Mouse (Mus musculus): ENCODE data around the gene Fancg.

Gene Fancg

DNA sequence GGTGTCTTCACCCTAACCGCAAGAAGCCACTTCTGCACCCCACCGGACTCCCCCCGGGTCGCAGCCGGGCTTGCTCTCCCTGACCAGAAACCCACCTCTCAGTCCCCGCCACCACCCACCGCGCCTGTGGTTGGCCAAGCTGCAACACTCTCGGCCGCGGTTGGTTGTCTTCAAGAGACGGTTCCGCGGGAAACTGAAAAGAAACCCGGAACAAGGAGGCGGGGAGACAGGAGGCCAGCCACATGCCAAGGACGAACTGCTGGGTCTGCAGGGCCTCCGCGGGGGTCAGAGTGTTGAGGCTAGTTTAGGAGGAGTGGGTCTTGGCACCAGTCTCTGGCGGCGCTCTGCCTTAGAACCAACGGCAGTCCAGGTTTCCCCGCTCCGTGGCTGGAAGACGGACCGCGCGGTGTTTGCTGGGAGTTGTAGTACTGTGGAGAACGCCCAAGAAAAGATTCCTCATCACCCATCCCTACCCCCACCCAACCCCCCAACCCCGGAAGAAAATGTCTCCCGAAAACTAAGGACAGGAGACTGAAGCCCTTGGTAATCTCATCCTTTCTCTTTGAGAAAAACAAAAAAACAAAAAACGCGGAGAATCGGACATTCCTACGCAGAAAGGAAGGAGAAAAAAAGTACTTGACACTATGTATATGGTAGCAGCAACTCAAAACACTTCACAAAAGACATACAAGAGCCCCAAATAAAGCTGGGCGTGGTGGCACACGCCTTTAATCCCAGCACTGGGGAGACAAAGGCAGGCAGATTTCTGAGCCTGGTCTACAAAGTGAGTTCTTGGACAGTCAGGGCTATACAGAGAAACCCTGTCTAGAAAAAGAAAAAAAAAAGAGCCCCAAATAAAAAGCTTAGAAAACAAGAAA lies at the start of gene Fancg:
TSS of gene Fancg (minus strand) at position 346 of the 878 bp plus-strand sequence.
- peak; percentile 53 for DNase-seq (ENCODE audit: low read depth, low spot score)

DNA sequence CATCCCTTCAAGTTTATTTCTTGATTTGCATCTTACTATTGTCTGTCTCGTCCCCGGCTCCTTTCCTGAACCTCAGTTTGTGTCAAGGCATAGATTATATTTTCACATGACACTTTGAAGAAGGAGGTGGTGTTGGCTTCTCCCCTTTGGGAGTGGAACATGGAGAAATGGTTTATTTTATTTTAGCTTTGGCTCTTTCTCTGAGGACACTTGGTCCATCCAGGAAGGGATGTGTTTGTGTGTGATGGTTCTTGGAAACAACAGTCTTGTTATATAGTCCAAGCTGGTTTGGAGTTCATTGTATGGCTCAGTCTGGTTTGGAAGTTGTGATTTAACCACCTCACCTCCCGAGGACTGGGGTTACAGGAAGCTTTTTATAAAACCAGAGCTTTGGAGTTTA lies 49.4 kb upstream of the Fancg start:
- no peak for DNase-seq (ENCODE audit: low read depth, low spot score)

DNA sequence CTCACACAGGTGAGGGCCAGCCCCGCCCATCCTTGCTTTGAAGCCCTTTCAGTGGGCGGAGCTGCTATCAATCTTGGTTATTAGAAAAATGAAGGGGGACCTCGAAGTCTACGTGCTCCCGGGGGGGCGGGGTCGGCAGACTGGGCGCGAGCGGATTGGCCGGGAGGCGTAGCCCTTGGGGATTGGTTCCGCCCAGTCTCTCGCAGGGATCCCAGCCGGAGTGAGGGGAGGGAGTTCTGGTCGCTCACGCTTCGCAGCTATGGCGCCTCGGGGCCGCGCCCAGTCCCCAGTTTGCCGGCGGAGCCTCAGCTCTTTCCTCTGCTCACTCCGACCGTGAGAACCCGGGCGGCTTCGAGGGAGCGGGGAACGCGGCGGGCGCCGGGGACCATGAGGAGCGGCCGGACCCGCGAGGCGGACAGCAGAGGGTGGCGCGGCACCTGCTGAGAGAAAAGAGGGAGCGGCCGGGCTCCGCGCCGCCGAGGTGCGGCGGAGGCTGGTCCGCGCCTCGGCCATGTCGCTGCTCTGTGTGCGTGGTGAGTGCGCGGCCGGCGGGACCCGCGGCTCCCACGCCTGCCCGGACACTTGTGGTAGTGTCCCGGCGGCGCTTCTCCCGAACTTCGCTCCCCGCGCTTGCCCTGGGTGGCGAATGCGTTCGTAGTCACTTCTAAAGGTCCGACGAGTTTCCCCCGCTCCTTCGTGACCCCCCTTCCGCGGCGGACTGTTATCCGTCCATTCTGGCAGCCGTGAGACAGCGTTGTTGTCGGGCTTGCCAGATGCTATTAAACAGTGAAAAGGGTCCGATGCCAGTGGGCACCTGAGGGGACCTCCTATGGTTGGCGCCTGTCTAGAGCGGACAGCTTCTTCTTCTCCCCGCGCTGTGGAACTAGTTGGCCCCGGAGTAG lies 48.7 kb upstream of the Fancg start, which contains the start of gene Unc13b:
TSS of gene Unc13b (plus strand) at position 201 of the 902 bp plus-strand sequence.
- DNase-seq (ENCODE audit: low read depth, low spot score), result peak; percentile 87

DNA sequence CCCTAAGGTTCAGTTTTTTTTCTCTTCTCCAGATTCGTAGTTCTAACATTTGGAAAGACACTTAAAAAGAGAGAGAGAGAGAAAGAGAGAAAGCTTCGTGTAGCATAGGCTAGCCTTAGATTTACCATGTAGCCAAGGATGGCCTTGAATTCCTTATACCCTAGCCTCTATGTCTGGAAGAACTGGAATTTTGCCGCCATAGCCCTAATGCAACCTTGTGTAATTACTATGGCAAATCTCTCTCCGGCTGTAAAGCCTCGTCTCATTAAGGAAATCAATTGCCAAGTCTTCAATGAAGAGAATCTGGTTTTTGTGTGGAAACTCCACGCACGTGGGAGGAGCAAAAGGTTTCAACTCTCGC lies 48.1 kb upstream of the Fancg start:
- no peak for DNase-seq (ENCODE audit: low read depth, low spot score)

DNA sequence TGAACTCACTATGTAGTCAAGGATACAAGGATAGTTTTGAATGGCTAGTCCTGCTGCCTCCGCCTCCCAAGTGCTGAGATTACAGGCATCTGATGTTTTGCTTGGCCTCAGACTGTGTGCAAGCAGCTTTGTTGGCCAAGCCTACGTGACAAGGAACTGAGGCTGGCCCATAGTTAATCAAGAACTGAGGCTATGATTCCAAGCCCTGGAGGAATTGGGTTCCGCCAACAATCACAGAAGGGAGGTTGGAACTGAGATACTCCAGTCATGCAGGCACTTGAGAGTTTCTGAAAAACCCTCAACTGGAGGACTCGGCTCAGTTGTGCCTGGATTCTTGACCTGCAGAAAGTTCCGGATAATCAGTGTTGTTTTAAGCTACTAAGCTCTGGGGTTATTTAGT lies 47.3 kb upstream of the Fancg start:
- no peak for DNase-seq (ENCODE audit: low read depth, low spot score)

DNA sequence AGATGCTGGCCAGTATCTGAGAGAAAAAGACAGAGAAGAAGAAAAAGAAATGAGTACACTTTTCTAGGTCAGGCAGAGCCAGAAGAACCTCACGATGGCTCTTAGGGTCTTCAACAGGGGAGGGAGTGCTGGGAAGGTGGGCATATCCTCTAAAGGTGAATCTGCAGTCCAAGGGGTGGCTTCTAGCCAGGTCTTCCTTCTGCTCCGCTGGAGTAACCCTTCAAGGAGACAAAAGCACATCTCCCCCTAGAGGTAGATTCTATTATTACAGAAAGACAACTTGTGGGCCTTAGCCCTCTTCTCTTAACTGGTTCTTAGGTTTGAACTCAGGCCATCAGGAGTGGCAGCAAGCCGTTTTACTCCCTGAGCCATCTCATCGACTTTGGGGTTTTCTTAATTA lies 42.3 kb upstream of the Fancg start:
- no peak for DNase-seq (ENCODE audit: low read depth, low spot score)

DNA sequence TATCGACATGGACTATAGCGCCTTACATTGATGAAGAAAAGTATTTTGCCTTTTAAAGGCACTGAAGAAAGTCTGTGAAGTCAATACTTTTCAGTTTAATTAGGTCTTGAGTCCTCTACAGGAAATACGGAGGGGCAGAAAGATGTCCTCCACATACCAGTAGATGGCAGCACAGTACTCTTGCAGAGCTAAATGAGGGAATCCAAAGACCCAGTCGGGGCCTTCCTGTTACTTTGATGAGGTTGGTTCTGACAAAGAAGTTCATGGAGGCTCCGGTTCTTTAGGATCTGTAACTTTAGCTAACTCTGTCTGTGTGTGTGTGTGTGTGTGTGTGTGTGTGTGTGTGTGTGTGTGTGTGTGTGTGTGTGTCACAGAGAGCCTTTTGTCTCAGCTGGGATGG lies 36.9 kb upstream of the Fancg start:
- no peak for DNase-seq (ENCODE audit: low read depth, low spot score)

DNA sequence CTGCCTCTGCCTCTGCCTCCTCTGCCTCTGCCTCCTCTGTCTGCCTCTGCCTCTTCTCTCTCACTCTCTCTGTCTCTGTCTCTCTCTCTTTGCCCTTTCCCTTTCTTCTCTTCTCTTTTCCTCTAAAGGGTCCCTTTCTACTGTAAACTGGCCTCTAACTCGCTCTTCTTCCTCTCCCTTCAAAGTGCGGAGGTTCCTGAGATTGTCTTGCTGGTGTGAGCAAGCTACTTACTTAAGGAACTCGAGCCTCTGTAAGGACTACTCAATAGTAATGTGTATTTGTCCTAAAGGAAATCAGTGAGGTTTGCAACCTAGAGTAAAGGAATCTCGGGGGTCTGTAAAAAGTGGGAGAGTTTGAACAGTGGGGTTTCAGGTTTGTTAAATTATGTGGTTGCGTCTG lies 36.3 kb upstream of the Fancg start:
- DNase-seq (ENCODE audit: low read depth, low spot score), result no peak

DNA sequence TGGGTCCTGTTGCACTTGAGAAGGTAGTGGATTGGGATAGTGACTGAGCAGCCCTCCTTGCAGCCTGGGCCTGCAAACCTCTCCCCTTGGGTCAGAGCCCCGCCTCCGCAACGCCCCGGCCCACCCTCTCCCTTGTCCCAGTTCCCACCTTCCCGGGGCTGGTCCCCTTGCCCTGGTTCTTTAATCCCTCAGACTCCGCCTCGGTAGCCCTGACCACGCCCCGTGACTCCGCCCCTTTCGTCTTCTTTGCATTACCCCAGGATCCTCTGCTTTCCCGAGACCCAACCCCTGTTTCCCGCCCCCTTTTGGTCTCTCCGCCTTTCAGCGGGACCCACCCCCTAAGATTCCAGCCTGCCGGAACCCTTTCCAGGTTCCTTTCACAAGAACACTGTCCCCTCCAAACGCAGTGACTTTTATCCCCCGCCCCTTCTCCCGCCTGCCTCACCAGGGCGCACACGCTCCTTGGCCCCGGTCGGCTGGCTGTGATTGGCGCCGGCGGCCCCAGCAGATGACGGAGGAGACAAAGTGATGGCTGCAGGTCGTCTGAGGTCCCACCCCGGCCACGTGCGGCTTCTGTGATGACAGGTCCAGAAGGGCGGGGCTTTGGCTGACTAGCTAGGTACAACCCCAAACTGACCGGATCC lies 35.5 kb upstream of the Fancg start, which contains the start of gene Fam214b:
TSS of gene Fam214b (minus strand) at position 562 of the 644 bp plus-strand sequence.
- DNase-seq (ENCODE audit: low read depth, low spot score), result peak; percentile 98

DNA sequence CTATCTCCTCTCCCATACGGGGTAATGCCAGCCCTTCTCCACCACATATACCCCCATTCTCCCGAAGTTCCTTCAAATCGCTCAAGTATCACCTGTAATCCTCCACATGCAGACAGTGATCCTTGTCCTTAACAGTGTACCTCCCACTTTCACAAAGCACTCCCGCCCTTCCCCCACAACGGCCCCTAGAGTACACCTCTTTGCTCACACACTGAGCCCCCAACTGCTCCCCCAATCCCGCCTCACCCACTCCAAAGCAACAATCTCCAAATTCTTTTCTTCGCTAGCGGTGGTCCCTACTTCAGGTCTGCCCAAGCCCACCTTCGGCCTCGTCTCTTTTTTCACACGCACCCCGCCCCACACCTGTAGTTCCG lies 35.0 kb upstream of the Fancg start:
- no peak for DNase-seq (ENCODE audit: low read depth, low spot score)

DNA sequence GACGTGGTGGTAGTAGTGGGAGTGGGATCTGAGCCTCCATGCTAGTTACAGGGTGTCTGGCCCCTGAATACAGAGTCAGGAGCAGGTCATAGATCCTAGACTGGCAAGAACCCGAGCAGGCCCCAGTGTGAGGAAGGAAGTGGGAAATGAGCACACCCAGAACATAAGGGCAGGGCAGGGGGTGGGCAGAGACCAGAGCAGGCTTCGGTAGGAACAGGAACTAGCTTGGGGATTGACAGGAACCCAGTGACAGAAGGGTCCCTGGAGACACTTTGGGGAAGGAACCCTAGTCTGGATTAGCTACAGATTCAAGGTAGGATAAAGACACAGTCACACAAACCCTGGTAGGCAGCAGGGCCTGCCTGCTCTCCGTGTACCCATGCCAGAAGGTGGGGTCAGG lies 34.4 kb upstream of the Fancg start:
- DNase-seq (ENCODE audit: low read depth, low spot score), result no peak

DNA sequence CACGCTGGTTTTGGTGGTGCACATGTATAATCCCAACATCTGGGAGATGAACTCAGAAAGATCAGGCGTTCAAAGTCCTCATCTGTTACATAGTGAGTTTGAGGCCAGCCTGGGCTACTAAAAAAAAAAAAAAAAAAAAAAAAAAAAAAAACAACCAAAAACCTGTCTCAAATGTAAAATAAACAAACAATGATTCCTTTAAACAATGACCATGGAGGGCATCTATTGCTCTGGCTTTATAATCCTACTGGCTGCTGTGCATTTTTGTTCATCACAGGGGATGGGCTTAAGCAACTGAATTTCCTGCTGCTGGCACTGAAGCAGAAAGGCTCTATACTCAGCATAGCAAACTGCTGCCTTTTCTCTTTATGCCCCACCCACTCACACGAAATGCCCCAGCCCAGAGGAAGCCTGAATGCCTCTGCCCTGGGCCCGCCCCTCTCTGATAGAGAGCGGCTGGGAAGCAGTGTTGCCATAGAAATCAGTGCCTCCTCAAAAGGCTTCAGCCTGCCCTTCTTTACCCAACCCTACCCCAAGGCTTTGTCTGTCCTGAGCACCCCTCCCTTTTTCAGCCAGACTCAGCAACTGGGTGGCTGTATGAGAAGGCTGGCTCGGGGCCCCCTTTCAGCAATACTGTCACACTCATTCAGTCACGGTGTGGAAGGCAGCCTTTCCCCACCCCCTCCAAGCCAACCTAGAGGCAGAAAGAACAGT lies 33.5 kb upstream of the Fancg start:
- DNase-seq (ENCODE audit: low read depth, low spot score), result no peak

DNA sequence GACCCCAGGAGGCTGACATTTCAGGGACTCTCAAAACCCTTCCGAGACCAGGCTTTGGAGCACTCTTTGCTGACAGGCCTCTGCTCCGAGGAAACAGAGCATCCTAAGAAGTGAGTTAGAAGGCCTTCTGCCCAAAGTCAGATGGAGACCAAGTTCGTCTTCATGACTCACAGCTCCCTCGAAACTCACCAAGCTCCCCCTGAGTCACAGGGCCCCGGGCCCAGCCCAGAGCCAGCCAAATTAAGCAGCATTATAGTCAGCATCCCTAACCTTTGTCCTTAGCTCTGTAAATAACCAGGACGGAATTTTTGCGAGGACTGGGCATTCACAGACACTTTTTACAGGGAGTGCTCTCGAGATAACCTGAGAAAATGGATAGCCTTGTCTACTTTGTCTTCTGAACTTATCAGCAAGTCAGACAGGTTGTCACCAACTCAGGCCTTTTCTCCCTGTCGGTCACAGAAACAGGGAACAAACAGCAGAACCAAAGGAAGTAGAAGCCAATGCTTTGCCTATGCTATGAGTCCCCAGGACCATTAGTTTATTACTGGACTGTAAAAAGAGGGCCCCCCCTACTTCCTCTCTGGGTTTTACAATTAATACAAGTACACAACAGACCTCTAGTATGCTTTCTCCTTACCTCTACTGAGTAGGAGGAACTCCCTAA lies 30.7 kb upstream of the Fancg start:
- no peak for DNase-seq (ENCODE audit: low read depth, low spot score)

DNA sequence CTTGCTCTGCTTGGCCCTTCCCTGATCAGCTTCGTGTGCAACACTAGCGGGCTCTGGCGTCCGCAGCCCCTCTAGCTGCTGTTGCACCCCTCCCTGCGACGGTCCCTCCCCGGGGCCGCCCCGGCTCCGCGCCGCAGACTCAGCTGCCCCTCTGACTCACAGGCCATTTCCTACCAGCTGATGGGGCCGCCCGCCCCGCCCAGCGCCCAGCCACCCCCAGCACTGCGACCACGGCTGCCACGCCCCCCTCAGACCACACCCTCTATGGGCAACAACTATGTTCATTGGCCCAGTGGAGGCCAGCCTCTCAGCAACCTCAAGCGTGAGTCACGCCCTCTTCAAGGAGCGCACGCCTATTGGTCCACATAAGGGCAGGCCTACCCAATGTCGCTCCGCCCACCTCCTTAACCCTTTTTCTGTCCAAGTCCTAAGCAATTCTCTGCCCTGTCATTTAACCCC lies 29.8 kb upstream of the Fancg start:
- DNase-seq (ENCODE audit: low read depth, low spot score), result peak; percentile 88

DNA sequence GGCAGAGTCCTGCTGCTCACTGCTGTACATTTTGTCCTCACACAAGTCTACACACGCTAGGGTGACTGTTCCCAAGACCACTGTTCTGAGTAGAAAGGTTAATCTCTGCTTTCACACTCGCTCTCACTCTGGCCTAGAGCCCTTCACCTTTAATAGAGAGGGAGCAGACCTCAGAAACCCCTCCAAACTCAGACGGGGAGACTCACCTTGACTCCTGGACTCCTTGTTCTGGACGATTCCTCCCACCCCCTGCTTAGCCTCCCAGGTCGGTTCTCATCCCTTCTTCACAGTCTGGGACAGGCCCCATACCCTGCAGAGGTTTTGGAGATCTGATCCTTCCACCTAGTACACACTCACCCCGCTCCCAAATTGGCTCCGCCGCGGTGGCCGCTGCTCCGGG lies 29.3 kb upstream of the Fancg start:
- DNase-seq (ENCODE audit: low read depth, low spot score), result no peak

DNA sequence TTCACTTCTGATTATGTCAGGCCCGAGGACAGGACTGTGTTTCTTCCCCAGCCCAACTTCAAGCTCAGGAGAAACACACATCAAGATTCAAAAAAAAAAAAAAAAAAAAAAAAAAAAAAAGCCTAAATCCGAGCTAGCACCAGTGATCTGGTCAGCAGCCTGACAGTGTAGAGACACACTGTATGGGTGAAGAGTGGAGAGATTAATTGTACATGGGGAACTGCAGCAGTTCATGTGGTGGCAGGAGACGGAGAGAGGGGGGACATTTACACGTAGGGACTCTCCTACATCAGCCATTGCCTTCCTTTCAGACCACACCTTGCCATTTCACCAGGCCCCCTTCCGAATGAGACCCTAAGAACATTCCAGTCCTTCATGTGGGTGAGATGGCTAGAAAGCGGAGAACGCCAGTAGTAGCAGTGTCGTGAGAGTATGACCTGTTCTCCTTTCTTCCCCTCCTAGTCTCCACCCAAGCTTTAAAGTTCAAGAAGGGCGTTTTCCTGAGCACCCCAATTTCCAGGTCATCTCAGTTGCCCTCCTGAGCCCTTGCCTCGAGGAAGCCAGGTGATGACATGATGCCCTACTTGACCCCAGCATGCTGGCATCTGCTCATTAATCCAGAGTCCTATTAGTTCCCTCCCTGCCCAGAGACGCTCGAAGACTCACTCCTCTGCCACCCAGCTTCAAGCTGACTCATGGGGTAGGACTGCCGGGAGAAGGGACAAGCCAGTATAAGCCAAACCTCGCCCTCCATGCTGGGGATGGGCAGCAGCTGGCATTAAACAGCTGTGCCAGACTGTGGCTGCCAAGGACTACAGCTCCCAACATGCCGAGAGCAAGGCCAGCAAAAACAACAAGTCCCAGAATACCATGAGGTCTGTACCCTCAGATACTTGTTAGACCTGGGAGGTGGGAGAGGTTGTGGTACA lies 28.5 kb upstream of the Fancg start:
- no peak for DNase-seq (ENCODE audit: low read depth, low spot score)

DNA sequence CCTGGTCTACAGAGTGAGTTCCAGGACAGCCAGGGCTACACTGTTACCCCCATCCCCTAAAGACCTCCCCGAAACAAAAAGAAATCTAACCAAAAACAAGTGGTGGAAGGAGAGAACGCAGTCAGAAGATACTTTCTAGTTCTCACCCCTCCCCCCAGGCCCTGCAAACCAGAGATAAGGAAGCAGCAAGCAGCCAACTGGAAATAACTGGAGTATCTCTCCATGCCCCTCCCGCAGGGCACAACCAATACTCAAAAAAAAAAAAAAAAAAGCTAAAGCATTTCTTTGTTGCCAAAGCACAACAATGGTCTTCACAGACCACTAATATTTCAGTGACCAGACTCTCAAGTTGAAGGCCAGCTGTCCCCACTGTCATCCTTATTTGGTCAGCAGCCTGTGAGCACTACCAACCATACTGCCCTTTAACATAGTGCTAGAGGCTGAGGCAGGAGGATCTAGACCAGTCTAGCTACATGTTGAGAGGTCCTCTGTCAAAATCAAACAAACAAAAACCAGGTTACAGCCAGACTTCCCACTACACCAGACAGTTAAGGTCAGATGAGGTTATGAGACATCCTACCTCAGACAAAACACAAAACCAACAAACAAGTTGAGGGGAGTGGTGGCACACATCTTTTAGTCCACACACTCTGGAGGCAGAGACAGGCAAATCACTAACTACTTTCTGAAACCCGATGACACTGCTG lies 27.7 kb upstream of the Fancg start:
- DNase-seq (ENCODE audit: low read depth, low spot score), result no peak

DNA sequence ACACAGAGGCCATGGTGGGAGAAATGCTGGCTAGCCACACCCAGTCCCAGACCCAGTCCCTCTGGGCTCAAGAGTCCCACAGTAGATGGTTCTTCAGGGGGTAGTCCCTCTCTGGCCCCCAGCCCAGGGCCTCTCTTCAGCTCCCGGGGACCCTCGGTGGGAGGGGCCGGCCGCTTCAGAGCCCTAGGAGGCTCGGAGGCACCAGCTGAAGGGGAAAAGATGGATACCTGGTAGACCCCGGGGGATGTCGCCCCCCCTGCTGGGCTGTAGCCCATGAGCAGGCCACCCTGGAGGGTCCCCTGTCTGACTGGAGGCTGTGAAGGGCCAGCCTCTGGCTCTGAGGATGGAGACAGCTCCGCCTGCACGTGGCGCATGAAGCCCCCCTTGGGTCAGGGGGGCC lies 26.1 kb upstream of the Fancg start:
- DNase-seq (ENCODE audit: low read depth, low spot score), result no peak

DNA sequence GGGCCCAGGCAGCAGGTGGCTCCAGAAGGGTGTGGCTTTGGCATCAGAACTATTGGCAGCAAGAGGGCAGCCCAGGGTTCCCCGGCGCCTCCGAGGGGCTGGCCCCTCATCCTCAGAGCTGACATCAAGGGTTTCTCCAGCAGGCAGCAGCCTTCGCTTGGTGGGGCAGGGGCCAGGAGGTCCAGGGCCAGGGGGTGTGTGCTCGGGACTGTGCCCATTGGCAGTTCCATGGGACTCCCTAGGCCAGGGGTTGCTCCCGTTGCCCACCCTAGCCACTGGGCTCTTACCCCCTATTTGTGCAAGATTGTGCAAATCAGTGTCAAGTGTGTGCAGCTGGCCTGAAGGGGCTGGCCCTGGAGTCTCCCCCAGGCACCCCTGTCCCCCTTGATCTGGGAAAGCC lies 25.5 kb upstream of the Fancg start:
- no peak for DNase-seq (ENCODE audit: low read depth, low spot score)

All from WW6 (cell line).